Mouse (Mus musculus) c-Kit-positive CD71-positive TER-119-negative erythroid progenitor cells, embryonic 14.5 days (primary cell): ENCODE data around the gene Pdlim1.
A peak's percentile ranks its signal among the peaks of the same experiment; 100 is the strongest.

Source experiments
- DNase-seq: peaks from one replicate; pipeline ENCODE4 v3.0.0-alpha.2; 2013; ENCODE audit warnings: low read depth

Gene Pdlim1

DNA sequence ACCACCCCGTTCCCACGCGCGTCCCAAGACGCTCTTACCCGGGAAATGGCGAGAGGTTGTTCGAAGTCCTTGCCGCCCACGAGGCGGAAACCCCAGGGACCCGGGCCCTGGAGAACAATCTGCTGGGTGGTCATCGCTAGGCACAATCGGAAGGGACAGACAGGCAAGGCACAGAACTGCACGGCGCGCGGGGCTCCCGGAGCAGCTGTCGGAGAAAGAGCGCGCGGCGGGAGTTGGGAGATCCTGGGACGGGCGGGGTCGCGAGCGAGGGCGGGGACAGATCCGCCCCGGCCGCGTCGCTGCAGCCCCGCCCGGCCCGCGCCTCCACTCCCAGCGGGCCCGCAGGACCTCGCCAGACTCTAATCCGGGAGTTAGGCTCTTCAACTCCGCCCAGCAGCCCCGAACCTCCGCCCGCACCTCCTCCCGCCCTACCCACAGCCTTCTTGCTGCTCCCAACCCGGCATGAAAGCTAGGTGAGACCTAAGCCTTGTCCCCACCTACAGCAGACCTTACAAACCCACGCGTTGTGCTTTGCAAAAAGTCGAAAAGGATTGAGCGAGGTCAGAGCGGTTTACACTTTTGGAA is at the start of gene Pdlim1:
TSS of gene Pdlim1 (minus strand) at position 535 of the 585 bp plus-strand sequence.
- DNase-seq = peak; percentile 74

- no peak for DNase-seq
Measured at GRCm38 (mm10) chr19:40319199-40319598, 47.6 kb upstream of the Pdlim1 start.

GRCm38 (mm10) chr19:40318511-40318910 is 46.9 kb upstream of the Pdlim1 start:
- DNase-seq = no peak

DNA sequence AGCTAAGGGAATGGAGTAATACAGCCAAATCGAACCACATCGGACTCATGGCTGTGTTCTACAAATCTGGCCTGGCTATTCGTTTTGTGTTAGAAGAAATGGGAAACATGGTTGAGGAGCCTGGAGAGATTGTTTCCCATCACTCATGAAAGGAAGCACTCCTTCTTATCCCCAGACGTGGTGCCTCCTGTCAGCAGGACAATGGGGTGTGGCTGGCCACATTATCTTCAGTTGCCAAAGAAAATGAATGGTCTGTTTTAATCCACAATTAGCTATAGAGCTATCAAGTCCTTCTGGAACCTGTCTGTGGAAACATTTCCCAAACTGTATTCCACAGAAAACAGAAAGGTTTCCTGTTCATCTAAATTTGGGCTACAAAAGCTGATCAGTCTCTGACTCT is 45.4 kb upstream of the Pdlim1 start:
- DNase-seq = no peak

- DNase-seq = no peak
Measured at GRCm38 (mm10) chr19:40314252-40314651, 42.6 kb upstream of the Pdlim1 start.

DNA sequence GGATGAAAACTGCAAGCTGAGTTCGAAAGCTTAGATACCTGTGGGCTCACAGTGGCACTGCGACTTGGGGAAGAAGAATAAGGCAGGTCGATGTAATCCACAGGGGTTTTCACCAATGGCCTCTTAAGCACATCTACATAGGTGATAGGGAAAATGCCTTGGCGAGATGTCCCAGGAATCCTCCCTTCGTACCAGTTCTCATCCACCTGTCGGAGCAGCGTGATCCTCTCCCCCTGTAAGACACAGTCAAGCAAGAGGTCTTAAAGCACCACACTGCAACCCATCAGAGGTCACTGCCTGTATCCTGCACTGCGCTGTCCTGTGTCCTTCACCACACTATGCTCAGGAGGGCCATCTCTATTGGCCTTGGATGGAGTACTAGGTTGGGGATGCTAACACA is 40.0 kb upstream of the Pdlim1 start:
- no peak for DNase-seq

DNA sequence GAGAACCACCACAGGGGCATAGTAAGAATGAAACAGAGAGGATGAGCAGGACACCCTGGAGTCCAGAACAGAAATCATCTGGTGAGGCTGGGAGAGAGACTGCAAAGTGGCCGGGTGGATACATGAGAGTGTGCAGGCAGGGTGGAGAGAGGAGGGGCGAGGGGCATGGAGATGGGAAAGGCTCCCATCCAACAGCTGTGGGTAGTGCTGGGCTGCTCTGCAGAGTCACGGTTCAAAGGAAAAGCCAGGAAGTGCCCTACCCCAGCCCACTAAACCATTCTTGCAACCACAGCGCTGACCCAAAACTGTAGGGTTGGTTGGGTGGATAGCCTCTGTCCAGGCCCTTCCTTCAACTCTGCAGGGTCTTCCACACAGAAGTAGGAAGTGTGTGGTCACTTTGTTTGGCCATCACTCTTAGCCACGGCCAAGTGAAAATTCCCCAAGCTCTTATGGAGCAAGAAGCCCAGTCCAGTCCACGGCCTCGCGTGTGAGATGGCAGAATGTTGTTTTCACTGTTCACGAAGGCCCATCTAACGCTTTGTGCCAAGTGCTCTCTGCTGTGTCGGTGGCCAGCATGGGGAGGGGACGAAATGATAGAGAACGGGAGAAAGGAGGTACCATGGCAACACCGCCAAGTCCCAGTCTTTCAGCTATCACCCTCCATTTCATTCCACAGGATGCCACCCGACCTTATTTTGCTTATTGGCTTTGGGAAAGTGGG is 38.9 kb upstream of the Pdlim1 start:
- DNase-seq = no peak

GRCm38 (mm10) chr19:40309911-40310310 is 38.3 kb upstream of the Pdlim1 start:
- DNase-seq = no peak

DNA sequence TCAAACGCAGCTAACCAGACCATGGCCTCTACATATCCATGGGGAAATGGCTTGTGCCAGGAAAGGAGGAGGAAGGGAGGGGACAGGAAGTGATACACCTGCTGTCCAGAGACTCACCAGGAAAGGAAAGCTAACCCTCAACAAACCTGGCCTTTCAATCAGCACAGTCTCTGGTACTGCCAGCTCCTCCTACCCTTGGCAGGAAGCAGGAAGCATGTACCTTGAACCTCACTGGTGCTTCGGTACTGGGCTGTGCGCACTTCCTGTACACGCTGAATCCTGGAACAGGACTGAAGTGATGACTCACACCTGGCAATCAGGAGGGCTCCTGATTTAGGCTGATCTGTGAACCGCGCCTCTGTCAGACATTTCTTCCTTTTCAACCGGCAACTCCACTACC is 35.9 kb upstream of the Pdlim1 start:
- no peak for DNase-seq

DNA sequence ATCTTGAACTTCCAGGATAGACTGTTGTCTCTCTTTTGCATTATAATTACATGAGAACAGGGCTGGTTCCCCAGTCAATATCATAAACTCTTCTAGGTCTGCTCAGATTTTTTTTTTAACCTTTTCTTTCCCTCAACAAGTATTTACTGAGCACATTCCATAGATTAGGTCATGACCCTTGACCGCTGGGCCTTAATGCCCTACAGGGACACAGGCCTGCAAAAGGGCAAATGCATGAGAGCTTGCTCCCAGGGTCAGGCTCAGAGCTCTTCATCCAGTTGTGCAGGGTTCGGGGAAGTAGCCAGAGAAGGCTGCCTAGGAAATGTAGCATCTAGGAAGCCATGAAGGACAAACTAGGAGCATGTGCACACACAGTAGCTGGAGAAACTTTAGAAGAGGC is 35.0 kb upstream of the Pdlim1 start:
- DNase-seq = no peak

DNA sequence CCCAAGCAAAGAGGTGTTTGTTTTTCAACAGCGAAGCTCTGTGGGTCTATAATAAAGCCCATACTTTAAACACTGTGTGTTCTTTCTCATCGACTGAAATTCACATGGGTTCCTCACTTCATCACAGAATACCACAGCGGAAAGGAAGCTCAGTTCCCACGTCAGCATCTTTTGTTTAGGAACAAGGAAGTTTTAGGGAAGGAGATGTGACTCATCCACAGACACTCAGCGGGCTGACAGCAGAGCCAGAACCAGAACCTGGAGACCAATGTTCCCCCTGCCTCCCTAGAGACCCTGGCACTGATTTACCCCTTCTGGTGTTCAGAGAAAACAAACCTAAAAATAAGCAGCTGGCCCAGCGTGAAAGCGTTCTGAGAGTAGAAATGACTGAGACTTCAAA is 33.8 kb upstream of the Pdlim1 start:
- DNase-seq = no peak

GRCm38 (mm10) chr19:40302916-40303315 is 31.3 kb upstream of the Pdlim1 start:
- DNase-seq = no peak

DNA sequence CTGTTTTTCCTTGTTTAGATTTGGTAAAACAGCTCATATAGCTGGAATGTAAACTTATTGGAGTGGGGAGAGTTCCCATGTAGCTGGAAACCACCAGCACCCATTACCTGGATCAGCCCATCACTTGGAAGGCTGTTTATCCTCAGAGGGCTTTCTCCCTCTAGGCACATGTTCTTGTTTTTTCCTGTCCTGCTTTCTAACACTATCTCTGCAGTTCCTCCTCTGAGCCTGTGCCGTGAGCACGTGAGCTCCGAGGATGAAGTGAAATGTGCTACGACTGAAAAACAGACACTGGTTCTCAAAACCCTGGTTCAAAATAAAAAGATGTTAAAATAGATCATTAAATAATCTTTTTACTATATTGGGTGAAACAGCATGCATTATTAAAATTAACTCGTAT is 30.8 kb upstream of the Pdlim1 start:
- no peak for DNase-seq

GRCm38 (mm10) chr19:40299983-40300759 is 28.5 kb upstream of the Pdlim1 start:
- DNase-seq = no peak

- DNase-seq = no peak
Measured at GRCm38 (mm10) chr19:40299182-40299581, 27.5 kb upstream of the Pdlim1 start.

DNA sequence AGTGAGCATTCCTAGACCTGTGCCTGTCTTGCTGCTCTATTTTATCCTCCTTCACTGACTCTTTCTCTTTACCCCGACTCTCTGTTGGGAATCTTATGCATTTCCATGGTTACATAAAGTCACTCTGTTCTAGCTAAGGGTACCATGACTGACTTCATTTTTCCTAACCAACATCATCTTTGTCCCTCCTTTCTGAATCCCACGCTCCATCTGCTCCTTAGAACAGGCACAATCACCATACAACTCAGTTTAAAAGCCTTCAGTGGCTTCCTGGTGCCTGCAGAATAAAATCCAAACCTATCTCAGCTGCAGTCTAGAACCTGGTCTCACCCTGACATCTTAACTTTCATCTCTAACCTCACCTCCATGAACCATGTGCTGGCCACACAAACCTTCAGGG is 26.9 kb upstream of the Pdlim1 start:
- DNase-seq = no peak

GRCm38 (mm10) chr19:40297798-40298144 is 26.1 kb upstream of the Pdlim1 start:
- no peak for DNase-seq

DNA sequence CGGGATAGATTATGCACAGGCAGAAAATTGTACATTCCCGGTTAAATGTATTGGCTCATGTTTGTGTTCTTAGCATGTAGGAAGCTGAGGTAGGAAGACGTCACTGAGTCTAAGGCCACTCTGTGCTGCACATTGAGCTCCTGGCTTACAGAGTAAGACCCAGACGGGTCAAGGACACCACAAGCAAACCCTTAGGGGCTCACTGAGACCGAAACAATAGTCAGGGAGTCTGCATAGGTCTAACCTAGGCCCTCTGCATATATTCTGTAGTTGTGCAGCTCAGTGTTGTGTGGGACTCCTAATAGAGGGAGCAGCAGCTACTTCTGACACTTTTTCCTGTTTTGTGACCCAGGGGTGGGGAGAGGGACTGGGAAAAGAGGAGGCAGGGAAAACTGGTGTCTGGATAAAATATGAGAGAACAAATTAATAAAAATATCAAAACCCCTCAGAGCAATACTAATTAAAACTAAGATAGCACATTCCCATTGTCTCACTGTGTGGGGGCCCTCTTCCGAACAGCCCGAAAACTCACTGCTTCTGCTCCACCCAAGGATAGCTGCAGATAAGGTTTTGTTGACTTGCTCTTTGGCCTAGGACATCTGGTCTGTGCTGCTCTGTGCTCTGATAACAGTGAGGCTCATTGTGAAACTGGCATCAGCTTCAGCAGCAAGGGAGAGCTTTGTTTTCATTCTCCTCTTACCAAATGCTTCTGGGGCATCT is 25.6 kb upstream of the Pdlim1 start:
- DNase-seq = peak; percentile 68

GRCm38 (mm10) chr19:40294231-40294630 is 22.6 kb upstream of the Pdlim1 start:
- no peak for DNase-seq

DNA sequence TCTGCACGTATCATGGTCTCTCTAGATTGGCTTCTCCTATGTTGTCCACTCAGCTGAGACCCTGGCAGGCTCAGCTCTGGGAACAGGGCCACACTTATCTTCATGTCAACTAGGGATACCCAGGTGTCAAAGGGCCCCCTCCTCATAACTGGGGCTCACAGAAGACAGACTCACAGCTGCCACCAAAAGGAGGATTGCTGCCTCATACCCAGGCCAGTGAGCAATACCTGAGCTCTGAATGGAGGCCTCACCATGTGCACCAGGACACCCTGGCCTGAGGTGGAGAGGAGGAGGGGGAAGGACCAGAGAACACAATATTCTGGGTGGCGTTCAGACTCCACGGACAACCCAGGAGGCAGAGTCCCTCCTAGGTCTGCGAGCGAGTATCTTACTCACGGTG is 22.1 kb upstream of the Pdlim1 start:
- DNase-seq = no peak

GRCm38 (mm10) chr19:40290099-40290724 is 18.6 kb upstream of the Pdlim1 start:
- no peak for DNase-seq

DNA sequence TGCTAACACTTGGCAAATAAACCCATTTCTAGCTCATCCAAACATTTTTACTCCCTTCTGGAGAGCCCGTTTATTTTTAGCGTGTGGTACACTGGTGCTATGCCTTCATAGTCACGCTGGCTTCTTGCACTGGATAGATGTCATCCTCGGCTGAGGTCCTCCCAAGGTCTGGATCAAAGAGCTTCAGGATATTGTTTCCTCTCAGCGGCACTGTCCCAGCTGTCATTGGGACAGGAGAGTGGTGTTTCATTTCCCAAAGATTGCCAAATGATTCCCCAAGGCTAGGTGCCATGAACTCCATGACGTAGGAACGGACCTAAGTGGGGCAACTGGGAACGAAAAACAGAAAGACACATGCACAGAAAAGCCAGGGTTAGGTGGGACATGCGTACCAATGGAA is 16.8 kb upstream of the Pdlim1 start:
- DNase-seq = no peak
